Mouse (Mus musculus): ENCODE measurements at regions not wholly inside any gene's neighbourhood (a gene's known extent, or its start where the extent isn't known, plus 50 kb on each side); places are given as distances from the start of the nearest gene placed in this dataset.

GRCm38 (mm10) chrX:142470083-142470482, 79.7 kb upstream of the Acsl4 start:
- TF ChIP-seq EP300 (IDR thresholded peaks at IDR 0.05; ENCODE audit: low read depth) (no peak), CTCF (IDR thresholded peaks at IDR 0.05; ENCODE audit: low read depth) (no peak)
